Mouse (Mus musculus): Measurements from ENCODE around the gene Ppfibp2. TPM values are rescaled to one million over a fixed set of nuclear protein-coding genes. Genes with fewer than 3 reads are reported as not detected.

The Ppfibp2 gene
- polyA plus RNA-seq, 1 experiment: 0.60 TPM

DNA sequence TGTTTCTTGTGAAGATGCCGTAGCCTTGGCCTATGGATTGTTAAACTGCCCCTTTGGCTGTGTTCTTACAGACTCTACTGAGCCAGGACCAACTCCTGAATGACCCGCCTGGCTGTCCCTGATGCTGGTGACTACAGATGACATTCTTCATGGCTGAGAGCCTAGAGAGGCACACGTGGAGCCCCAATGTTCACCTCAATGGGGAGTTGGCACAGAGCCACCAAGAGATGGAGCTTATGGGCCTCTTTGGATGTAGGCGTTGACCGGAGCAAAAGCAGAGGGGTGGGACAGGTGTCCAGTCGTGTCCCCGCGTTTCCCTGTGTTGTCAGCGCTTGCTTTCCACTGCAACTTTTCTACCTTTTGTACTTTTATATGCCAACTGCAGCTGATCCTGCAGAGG lies 152.5 kb downstream of the Ppfibp2 start:
- Histone ChIP-seq H3K4me2 (ENCODE audit: low read depth) (no peak overlapping the region), H3K4me3 (no peak overlapping the region), H3K79me2 (ENCODE audit: control insufficient read depth, insufficient read depth) (no peaks in the 10 kb centered on the region), H3K27me3 (ENCODE audit: control insufficient read depth, insufficient read depth, insufficient read length) (no peaks in the 10 kb centered on the region), H3ac (ENCODE audit: control insufficient read depth, insufficient read length) (no peak overlapping the region), H3K36me3 (ENCODE audit: control insufficient read depth, insufficient read depth) (no peaks in the 10 kb centered on the region)
- no peak for TF ChIP-seq MYOG (IDR thresholded peaks at IDR 0.05; ENCODE audit: control insufficient read depth in 1 of 3, insufficient read depth in 1 of 3, insufficient read length in 2 of 3, low read depth in 2 of 3)
- no peak for TF ChIP-seq CEBPB (IDR thresholded peaks at IDR 0.05; ENCODE audit: insufficient read depth, poor library complexity, severe bottlenecking)
- no peak for TF ChIP-seq MYOD1 (IDR thresholded peaks at IDR 0.05; ENCODE audit: control insufficient read depth in 1 of 3, insufficient read length in 2 of 3, low read depth in 2 of 3)

DNA sequence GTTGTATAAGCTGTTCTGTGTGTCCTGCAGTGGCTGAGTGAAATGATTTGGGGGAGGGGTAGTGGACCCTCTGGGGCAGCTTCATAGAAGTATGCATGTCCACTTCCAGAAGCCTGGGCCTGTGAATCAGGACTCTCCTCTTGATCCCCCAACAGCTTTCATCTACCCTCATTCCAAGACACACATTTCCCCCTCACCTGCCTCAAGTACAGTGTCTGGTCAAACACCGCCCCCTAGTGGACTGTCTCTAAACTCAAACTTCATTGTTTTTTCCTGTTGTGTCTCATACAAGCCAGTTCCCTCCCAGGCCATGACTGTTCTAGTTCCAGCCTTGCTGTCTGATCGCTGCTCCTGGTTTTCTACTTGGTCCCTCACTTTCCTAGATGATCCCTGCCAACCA lies 152.9 kb downstream of the Ppfibp2 start:
- H3K27me3 ChIP-seq (ENCODE audit: control insufficient read depth, insufficient read depth, insufficient read length): no peaks in the 10 kb centered on the region
- no peak overlapping the region for H3K4me2 ChIP-seq (ENCODE audit: low read depth)
- no peaks in the 10 kb centered on the region for H3K36me3 ChIP-seq (ENCODE audit: control insufficient read depth, insufficient read depth)
- TF ChIP-seq TCF12 (IDR thresholded peaks at IDR 0.05; ENCODE audit: insufficient read depth, poor library complexity, severe bottlenecking) (no peak), MYOG (IDR thresholded peaks at IDR 0.05; ENCODE audit: control insufficient read depth in 1 of 3, insufficient read depth in 1 of 3, insufficient read length in 2 of 3, low read depth in 2 of 3) (no peak), USF1 (IDR thresholded peaks at IDR 0.05; ENCODE audit: low read depth) (no peak), REST (IDR thresholded peaks at IDR 0.05; ENCODE audit: insufficient read depth, insufficient read length) (no peak)
- no peaks in the 10 kb centered on the region for H3K79me2 ChIP-seq (ENCODE audit: control insufficient read depth, insufficient read depth)
- H3ac ChIP-seq (ENCODE audit: control insufficient read depth, insufficient read length): no peak overlapping the region
- H3K4me3 ChIP-seq: no peak overlapping the region

GRCm38 (mm10) chr7:107749270-107749669 lies 154.3 kb downstream of the Ppfibp2 start:
- H3K79me2 ChIP-seq (ENCODE audit: control insufficient read depth, insufficient read depth): no peaks in the 10 kb centered on the region
- no peak overlapping the region for H3ac ChIP-seq (ENCODE audit: control insufficient read depth, insufficient read length)
- H3K36me3 ChIP-seq (ENCODE audit: control insufficient read depth, insufficient read depth): no peaks in the 10 kb centered on the region
- H3K4me3 ChIP-seq: no peak overlapping the region
- no peak for TF ChIP-seq POLR2A (IDR thresholded peaks at IDR 0.05; ENCODE audit: insufficient read length, low read depth)
- no peak overlapping the region for H3K4me2 ChIP-seq (ENCODE audit: low read depth)
- H3K27me3 ChIP-seq (ENCODE audit: control insufficient read depth, insufficient read depth, insufficient read length): no peaks in the 10 kb centered on the region

- Histone ChIP-seq H3K4me2 (ENCODE audit: low read depth) (no peak overlapping the region), H3K36me3 (ENCODE audit: control insufficient read depth, insufficient read depth) (no peaks in the 10 kb centered on the region), H3ac (ENCODE audit: control insufficient read depth, insufficient read length) (no peak overlapping the region), H3K79me2 (ENCODE audit: control insufficient read depth, insufficient read depth) (no peaks in the 10 kb centered on the region), H3K27me3 (ENCODE audit: control insufficient read depth, insufficient read depth, insufficient read length) (no peaks in the 10 kb centered on the region), H3K4me3 (no peak overlapping the region)
- TF ChIP-seq POLR2A (IDR thresholded peaks at IDR 0.05; ENCODE audit: insufficient read length, low read depth) (no peak), POLR2AphosphoS2 (IDR thresholded peaks at IDR 0.05; ENCODE audit: insufficient read length, low read depth) (no peak), E2F4 (IDR thresholded peaks at IDR 0.05; ENCODE audit: insufficient read depth) (no peak), TCF3 (IDR thresholded peaks at IDR 0.05; ENCODE audit: insufficient read length, low read depth) (no peak), CEBPB (IDR thresholded peaks at IDR 0.05; ENCODE audit: insufficient read depth, poor library complexity, severe bottlenecking) (no peak), MYOD1 (IDR thresholded peaks at IDR 0.05; ENCODE audit: control insufficient read depth in 1 of 3, insufficient read length in 2 of 3, low read depth in 2 of 3) (no peak), MYOG (IDR thresholded peaks at IDR 0.05; ENCODE audit: control insufficient read depth in 1 of 3, insufficient read depth in 1 of 3, insufficient read length in 2 of 3, low read depth in 2 of 3) (no peak), USF1 (IDR thresholded peaks at IDR 0.05; ENCODE audit: low read depth) (no peak), SRF (IDR thresholded peaks at IDR 0.05; ENCODE audit: control insufficient read depth, insufficient read length, low read depth) (no peak), MAX (IDR thresholded peaks at IDR 0.05; ENCODE audit: low read depth) (no peak), TCF12 (IDR thresholded peaks at IDR 0.05; ENCODE audit: insufficient read depth, poor library complexity, severe bottlenecking) (no peak), REST (IDR thresholded peaks at IDR 0.05; ENCODE audit: insufficient read depth, insufficient read length) (no peak)
Observed at GRCm38 (mm10) chr7:107749721-107750120, 154.7 kb downstream of the Ppfibp2 start.

DNA sequence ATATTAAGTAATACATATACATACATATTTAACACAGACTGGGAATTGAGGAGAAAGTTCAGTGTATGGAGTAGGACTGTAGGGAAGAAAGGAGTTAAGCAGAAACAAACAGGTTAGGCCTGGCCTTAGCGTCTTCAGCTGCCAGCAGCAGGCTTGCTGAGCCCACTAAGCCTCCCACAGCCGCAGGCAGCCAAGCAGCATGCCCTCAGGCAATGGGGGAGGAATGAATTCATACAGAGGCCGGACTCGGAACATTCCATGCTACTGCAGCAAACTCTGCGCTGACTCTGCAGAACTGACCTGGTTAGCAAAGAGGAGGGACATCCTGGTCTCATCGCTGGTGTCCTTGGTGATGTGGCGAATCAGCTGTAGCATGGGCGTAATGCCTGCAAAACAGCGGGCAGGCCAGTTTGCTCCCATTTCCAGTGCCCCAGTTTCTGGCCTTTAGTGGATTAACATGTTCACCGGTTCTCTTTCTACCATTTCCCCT lies 157.1 kb downstream of the Ppfibp2 start:
- no peaks in the 10 kb centered on the region for H3K79me2 ChIP-seq (ENCODE audit: control insufficient read depth, insufficient read depth)
- no peaks in the 10 kb centered on the region for H3K27me3 ChIP-seq (ENCODE audit: control insufficient read depth, insufficient read depth, insufficient read length)
- no peaks in the 10 kb centered on the region for H3K36me3 ChIP-seq (ENCODE audit: control insufficient read depth, insufficient read depth)
- no peak overlapping the region for H3ac ChIP-seq (ENCODE audit: control insufficient read depth, insufficient read length)
- H3K4me2 ChIP-seq (ENCODE audit: low read depth): no peak overlapping the region
- no peak overlapping the region for H3K4me3 ChIP-seq
- TF ChIP-seq POLR2A (IDR thresholded peaks at IDR 0.05; ENCODE audit: insufficient read length, low read depth) (no peak), MYOD1 (IDR thresholded peaks at IDR 0.05; ENCODE audit: control insufficient read depth in 1 of 3, insufficient read length in 2 of 3, low read depth in 2 of 3) (no peak), POLR2AphosphoS2 (IDR thresholded peaks at IDR 0.05; ENCODE audit: insufficient read length, low read depth) (no peak), TCF3 (IDR thresholded peaks at IDR 0.05; ENCODE audit: insufficient read length, low read depth) (no peak), MAX (IDR thresholded peaks at IDR 0.05; ENCODE audit: low read depth) (no peak), USF1 (IDR thresholded peaks at IDR 0.05; ENCODE audit: low read depth) (no peak), REST (IDR thresholded peaks at IDR 0.05; ENCODE audit: insufficient read depth, insufficient read length) (no peak), TCF12 (IDR thresholded peaks at IDR 0.05; ENCODE audit: insufficient read depth, poor library complexity, severe bottlenecking) (no peak), CEBPB (IDR thresholded peaks at IDR 0.05; ENCODE audit: insufficient read depth, poor library complexity, severe bottlenecking) (no peak), E2F4 (IDR thresholded peaks at IDR 0.05; ENCODE audit: insufficient read depth) (no peak), MYOG (IDR thresholded peaks at IDR 0.05; ENCODE audit: control insufficient read depth in 1 of 3, insufficient read depth in 1 of 3, insufficient read length in 2 of 3, low read depth in 2 of 3) (no peak), SRF (IDR thresholded peaks at IDR 0.05; ENCODE audit: control insufficient read depth, insufficient read length, low read depth) (no peak)
